Mouse (Mus musculus) 416B (cell line): ENCODE measurements around the gene Tspan32.
A peak's percentile ranks its signal among the peaks of the same experiment; 100 is the strongest.

ENCODE experiments used
- DNase-seq: peaks from one replicate; pipeline ENCODE4 v3.0.0; 2011; ENCODE audit warnings: low read depth

The Tspan32 gene

GRCm38 (mm10) chr7:143033581-143033980 is 28.7 kb downstream of the Tspan32 start:
- no peak for DNase-seq

- DNase-seq: no peak
Observed at GRCm38 (mm10) chr7:143034112-143034511, 29.3 kb downstream of the Tspan32 start.

DNA sequence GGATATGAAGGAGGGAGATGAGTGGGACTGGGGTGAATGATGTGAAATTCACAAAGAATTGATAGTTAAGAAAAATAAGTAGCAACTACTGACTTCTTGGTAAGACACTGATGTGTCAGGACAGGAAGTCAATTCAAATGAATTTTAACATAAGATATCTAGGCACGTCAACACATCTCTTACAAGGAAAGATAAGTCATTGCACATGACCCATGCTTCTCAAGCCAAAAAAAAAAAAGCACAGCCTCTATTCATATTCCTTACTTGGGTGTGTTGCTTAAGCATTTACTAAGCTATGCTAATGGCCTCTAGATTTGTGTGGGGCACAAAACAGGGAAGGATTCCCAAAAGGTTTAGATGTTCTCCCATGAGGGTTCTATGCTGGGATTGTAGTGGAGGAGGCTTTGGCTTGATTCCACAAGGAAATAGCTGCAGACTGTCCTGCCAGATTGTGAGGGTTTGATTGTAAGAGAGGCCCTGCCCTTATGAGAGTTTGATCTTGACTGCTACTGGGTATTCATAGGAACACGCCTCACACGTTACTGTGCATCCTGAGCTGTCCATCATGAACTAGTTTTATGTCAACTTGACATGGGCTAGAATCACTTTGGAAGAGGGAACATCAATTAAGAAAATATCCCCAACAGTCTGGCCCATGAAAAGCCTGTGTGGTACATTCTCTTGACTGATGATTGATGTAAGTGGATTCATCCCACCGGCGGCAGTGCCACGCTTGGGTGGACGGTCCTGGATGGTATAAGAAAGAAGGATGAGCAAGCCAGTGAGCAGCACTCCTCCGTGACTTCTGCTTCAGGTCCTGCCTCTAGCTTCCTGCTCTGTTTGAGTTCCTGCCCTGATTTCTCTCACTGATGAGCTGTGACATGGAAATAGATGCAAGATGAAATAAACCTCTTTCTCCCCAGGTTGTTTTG is 29.9 kb downstream of the Tspan32 start:
- DNase-seq: no peak

GRCm38 (mm10) chr7:143036787-143037186 is 31.9 kb downstream of the Tspan32 start:
- DNase-seq: no peak

GRCm38 (mm10) chr7:143037306-143037705 is 32.5 kb downstream of the Tspan32 start:
- DNase-seq: no peak

DNA sequence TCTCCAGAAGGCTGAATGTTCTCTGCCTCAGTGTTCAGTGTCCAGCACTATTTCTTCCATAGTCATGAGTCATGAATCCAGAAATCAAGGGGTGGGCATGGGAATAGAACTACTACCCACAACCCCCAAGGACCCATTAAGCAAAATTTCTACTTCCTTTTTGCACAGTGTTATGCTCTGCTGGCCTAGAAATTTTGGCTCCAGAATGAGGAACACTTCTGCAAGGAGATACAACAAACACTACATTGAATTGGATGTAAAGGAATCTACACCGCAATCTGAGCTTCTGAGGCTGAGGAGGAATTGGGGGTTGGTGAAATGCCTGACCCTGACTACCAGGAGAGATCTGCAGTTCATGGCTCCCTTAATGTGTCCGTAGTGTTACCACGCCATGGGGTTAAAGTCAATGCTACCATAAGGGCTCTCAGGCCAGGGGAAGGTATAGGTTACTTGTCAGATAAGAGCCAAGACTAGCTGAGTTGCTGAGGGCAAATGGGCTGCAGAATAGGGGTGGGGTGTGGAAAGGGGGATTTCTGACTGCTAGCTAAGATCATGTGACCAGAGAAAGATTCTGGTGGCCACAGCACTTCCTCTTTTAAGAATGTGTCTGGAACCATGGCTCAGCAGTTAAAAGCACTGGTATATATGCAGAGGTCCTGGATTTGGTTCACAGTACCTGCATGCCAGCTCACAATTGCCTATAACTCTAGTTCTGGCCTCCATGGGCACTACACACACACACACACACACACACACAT is 33.5 kb downstream of the Tspan32 start:
- peak; percentile 80 for DNase-seq

DNA sequence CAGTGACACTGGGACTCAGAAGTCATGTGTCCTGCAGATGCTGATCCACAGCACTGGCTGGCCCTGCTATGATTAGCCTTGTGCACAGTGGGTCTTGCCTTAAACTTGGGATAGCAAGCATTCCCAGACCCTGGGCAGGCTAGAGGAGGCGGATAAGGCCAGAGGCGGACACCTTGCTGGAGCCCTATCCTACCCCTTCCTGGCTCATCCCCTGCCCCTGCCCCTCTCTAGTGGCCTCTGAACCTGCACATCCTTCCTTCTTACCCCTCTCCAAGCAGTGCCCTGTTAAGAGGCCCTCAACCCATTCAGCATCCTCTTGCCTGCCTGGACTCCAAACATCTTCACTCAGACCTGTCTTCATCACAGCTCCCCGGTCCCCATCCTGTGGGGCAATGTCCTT is 35.7 kb downstream of the Tspan32 start:
- DNase-seq: no peak

DNA sequence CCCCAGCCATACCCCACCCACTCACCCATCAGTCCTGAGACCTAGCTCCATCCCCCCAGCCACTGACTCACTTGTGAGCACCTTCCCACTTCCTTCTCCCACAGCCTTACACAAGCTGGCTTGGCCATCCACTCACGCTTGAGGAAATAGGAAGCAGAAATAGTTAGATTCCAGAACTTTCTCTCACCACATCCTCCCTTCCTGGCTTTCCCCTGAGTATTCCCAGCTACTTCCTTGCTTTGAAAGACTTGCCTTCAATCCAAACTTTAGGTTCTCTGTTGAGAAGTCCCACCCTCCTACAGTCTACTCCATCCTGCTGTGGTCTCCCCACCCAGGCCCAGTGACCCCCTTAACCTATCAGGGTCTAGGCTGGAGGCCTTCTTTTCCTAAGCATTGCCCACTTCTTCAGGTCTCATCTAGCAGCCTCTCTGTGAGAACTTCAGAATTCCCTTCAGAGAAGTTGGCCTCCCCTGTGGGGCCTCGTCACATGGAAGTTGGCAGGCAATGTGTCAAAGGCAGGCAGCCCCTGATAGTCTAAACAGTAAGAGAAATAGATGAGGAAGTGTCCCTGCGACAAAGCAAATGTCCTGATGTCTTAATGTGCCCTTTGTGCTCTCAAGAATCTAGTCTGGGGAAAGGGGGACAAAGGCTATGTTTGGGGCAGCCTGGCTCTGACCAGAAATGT is 36.4 kb downstream of the Tspan32 start:
- DNase-seq: no peak

GRCm38 (mm10) chr7:143042089-143042488 is 37.2 kb downstream of the Tspan32 start:
- DNase-seq: no peak

DNA sequence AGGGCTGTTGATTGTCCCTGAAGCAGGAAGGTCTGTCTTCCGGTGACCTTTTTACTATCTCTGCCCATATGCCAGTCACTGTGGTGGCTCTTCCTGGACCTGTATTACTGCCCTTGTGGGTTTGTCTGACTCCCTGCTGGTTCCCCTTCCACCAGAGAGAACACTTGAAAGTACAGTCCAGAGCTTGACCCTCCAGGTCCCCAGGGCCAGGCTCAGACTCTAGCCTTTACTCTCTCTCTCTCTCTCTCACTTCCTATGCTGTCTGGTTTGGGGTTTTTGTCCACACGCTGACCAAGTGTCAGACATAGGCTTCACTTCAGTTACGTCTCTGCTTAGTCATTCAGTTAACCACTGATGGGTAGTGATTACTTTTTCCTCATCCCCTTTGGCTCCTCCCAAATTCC is 38.1 kb downstream of the Tspan32 start:
- peak; percentile 97 for DNase-seq

- DNase-seq: no peak
Observed at GRCm38 (mm10) chr7:143044049-143044825, 39.4 kb downstream of the Tspan32 start.

- peak; percentile 50 for DNase-seq
Observed at GRCm38 (mm10) chr7:143044826-143045206, 40.0 kb downstream of the Tspan32 start.

- DNase-seq: no peak
Observed at GRCm38 (mm10) chr7:143046358-143046757, 41.5 kb downstream of the Tspan32 start.

DNA sequence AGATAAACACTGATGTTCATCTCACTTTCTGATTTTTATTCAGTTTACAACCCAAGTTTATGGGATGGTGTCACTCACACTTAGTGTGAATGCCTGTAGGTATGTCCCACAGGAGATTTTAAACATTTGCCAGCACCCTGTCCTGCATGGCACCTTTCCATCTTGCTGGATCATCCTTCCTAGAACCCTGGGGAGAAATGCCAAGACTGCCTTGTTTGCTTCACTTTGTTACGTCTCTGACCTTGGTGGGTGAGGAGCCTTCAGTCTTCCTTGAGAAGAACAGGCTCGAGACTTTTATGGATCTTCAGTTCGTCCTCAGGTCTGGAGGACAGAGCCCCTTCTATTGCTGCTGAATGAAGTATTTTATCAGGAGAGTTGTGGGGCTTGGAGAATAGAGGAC is 44.5 kb downstream of the Tspan32 start:
- DNase-seq: no peak

GRCm38 (mm10) chr7:143049841-143050816 is 45.3 kb downstream of the Tspan32 start:
- peak; percentile 65 for DNase-seq

DNA sequence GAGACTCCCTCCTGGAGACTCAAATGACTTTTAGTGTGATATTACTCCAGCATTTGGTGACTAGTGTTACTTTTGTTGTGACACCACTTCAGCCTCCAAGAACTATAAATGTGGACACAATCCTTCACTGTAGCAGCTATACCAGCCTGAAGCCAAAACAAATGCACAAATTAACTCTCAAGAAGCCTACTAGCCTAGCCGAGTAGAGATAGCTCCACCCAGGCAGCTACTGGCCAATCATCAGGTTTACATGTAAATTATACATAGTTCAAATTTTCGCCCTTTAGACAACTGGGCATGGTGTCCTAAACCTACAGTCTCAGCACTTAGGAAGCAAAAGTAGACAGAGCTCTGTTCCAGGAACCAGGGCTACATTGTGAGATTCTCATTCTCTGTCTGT is 46.5 kb downstream of the Tspan32 start:
- DNase-seq: no peak

GRCm38 (mm10) chr7:143052626-143053007 is 47.8 kb downstream of the Tspan32 start, which contains the start of gene Cd81:
Cd81 (plus strand) TSS chr7:143052739.
- peak; percentile 84 for DNase-seq

- peak; percentile 66 for DNase-seq
Observed at GRCm38 (mm10) chr7:143053008-143053899, 48.4 kb downstream of the Tspan32 start.

DNA sequence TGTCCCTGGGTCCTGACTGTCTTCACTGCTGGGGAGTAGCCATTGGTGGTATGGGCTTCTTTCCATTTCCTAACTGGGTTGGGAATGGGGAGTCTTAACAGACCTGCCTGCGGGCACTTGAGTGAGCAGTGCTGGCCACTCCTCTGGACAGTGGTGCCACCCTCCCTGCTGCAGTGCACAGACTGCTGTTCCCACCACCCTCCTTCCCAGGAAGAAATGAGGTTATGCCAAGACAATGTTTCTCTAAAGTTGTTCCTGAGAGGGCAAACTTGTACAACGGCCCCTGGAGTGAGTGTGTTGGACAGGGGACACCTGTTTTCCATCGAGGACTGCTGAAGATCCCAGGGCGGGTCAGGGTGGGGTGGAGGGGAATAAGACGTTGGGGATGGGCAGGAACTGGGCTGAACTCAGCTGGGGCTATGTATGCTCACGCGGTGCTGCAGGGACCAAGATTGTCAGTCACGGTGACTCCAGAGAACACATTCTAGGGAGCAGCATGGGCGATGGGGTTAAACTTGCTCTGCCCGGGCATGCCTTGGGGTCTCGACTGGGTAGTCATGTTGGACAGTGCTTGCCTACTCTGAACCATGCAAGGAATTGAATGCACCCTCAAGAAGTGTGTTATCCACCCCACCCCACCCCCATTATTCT is 49.2 kb downstream of the Tspan32 start:
- no peak for DNase-seq
